Comparison of ENCODE assay signal across 17 mouse cellular contexts in the genomic region with DNA sequence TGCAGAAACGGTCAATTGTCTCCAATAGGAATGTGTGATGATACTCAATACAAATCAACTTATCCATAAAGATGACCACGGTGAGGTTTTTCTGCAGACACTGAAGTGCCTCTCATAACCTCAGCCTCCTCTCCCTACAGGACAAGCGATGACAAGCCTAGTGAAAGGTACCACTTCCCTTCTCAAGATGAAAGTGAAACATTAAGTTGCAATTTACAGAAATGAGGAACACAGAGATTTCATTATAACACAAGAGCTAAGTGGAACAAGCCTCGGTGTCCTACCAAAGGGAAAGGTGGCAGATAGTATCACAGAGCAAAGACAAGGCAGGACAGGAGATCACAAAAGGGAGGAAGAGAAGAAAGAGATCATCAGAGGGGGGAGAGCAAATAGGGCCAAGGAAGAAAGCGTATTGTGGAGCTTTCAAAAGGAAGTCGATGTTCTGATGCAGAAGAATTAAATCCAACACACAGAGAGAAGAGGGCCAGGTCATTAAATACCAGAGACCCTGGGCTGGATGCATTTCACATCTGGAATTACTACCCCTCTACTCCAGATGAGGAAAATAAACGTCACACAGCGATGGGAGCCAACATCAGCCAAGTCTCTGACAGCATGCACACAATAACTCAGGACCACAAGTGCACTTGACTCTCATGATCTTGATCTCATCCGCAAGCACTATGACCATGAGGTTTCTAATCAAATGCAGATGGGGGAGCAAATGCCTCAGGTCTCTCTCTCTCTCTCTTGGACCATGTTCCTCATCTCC.
A peak's percentile ranks its signal among the peaks of the same experiment; 100 is the strongest.
DNase-seq lines count a peak whose midpoint lies in the region; ATAC-seq and TF ChIP-seq lines count a peak whose summit lies in the region.
"Had no signal": no experiment of that assay in that cellular context is flagged by ENCODE, and none has a peak within 500 bp of the region (broad histone marks: within the 10 kb centered on the region; RNA-seq: fewer than 3 reads in every experiment).

No protein-coding gene starts in this region.

- WGBS in heart, embryonic 10.5 days: 82% methylated on average over 9 of the region's 9 CpGs
- WGBS in heart, embryonic 12.5 days: 73% methylated on average over 9 of the region's 9 CpGs

- H3K36me3 ChIP-seq in heart, embryonic 10.5 days: no peaks in the 10 kb centered on the region
- no peaks in the 10 kb centered on the region for H3K36me3 ChIP-seq in heart, embryonic 12.5 days
- H3K36me3 ChIP-seq in CH12.LX (replicated peaks in 1 of 2; ENCODE audit: control insufficient read depth in 1 of 2, insufficient read depth in 1 of 2, low read length in 1 of 2): no peaks in the 10 kb centered on the region
- H3K36me3 ChIP-seq: embryonic facial prominence, embryonic 12.5 days; forebrain, embryonic 10.5 days; hindbrain, embryonic 13.5 days; kidney, embryonic 15.5 days; liver, embryonic 13.5 days had no signal

- H3K4me3 ChIP-seq in heart, embryonic 10.5 days: no peak overlapping the region
- H3K4me3 ChIP-seq in heart, embryonic 12.5 days: no peak overlapping the region
- peak overlapping the region in 1 of 3 experiments; percentile 15 for H3K4me3 ChIP-seq in CH12.LX (replicated peaks in 1 of 3; ENCODE audit: low read depth in 2 of 3, low read length in 2 of 3, poor library complexity in 1 of 3)
- H3K4me3 ChIP-seq: embryonic facial prominence, embryonic 12.5 days; forebrain, embryonic 10.5 days; hindbrain, embryonic 13.5 days; kidney, embryonic 15.5 days; liver, embryonic 13.5 days had no signal

- DNase-seq in heart, embryonic 10.5 days (ENCODE audit: low spot score): peak; percentile 51
- peak; percentile 55 for DNase-seq in CH12.LX (ENCODE audit: extremely low read depth)
- DNase-seq in induced T-regulatory cell, adult 2 months (ENCODE audit: low read depth): peak; percentile 16
- peak; percentile 2 for DNase-seq in naive thymus-derived CD4-positive, alpha-beta T cell, adult 2 months (ENCODE audit: low read depth)
- no peak for DNase-seq in frontal cortex, postnatal 14 days (ENCODE audit: low spot score in 2 of 2)
- DNase-seq in embryo, embryonic 10.5 days (ENCODE audit: low spot score): no peak
- DNase-seq: cerebellum, adult 11 months; cerebellum, postnatal 25 days; layer of hippocampus, postnatal 36 days; liver, embryonic 13.5 days had no signal

- no peak for TF ChIP-seq POLR2A in CH12.LX (IDR thresholded peaks at IDR 0.05; ENCODE audit: low read depth, low read length)

- no peaks in the 10 kb centered on the region for H3K79me2 ChIP-seq in CH12.LX (replicated peaks; ENCODE audit: control insufficient read depth, extremely low read depth, insufficient read depth, poor library complexity, severe bottlenecking)

- peak; percentile 86 for TF ChIP-seq EP300 in CH12.LX (IDR thresholded peaks at IDR 0.05; ENCODE audit: low read length)

- no peaks in the 10 kb centered on the region for H3K9me3 ChIP-seq in heart, embryonic 10.5 days
- no peaks in the 10 kb centered on the region for H3K9me3 ChIP-seq in heart, embryonic 12.5 days (replicated peaks)
- H3K9me3 ChIP-seq in CH12.LX (replicated peaks; ENCODE audit: low read length): no peaks in the 10 kb centered on the region
- H3K9me3 ChIP-seq: embryonic facial prominence, embryonic 12.5 days; forebrain, embryonic 10.5 days; hindbrain, embryonic 13.5 days; kidney, embryonic 15.5 days; liver, embryonic 13.5 days had no signal

- no peak for TF ChIP-seq CTCF in CH12.LX (conservative IDR thresholded peaks at IDR 0.05 in 1 of 2, IDR thresholded peaks at IDR 0.05 in 1 of 2; ENCODE audit: low read depth in 2 of 2, low read length in 2 of 2)

- H3K9ac ChIP-seq in heart, embryonic 12.5 days: no peak overlapping the region
- H3K9ac ChIP-seq in CH12.LX (ENCODE audit: insufficient read depth, low read depth): peak overlapping the region; percentile 49
- H3K9ac ChIP-seq: embryonic facial prominence, embryonic 12.5 days; hindbrain, embryonic 13.5 days; kidney, embryonic 15.5 days; liver, embryonic 13.5 days had no signal

- H3K4me2 ChIP-seq in heart, embryonic 12.5 days: no peak overlapping the region
- peak overlapping the region; percentile 86 for H3K4me2 ChIP-seq in CH12.LX (ENCODE audit: insufficient read depth, low read depth, poor library complexity, severe bottlenecking)
- H3K4me2 ChIP-seq: embryonic facial prominence, embryonic 12.5 days; hindbrain, embryonic 13.5 days; kidney, embryonic 15.5 days; liver, embryonic 13.5 days had no signal

- TF ChIP-seq RAD21 in CH12.LX (IDR thresholded peaks at IDR 0.05; ENCODE audit: low read depth, low read length): no peak

- dilution Hi-C loops in CH12.LX (cut with MboI; ENCODE audit: extremely low pct_ligation_motif_present, extremely low pct_unique_long_range_greater_than_20kb, low sequenced_read_pairs): no loop called here

- no peak overlapping the region for H3K27ac ChIP-seq in heart, embryonic 10.5 days
- H3K27ac ChIP-seq in heart, embryonic 12.5 days (ENCODE audit: poor library complexity, severe bottlenecking): no peak overlapping the region
- H3K27ac ChIP-seq in CH12.LX (ENCODE audit: insufficient read depth, low read depth): peak overlapping the region; percentile 27
- H3K27ac ChIP-seq: embryonic facial prominence, embryonic 12.5 days; forebrain, embryonic 10.5 days; hindbrain, embryonic 13.5 days; kidney, embryonic 15.5 days; liver, embryonic 13.5 days had no signal

- in situ Hi-C loops in CH12.LX (cut with MboI; ENCODE audit: low pct_ligation_motif_present, low pct_unique_long_range_greater_than_20kb, low sequenced_read_pairs): no loop called here

- H3K27me3 ChIP-seq in heart, embryonic 10.5 days (ENCODE audit: insufficient read depth, poor library complexity, severe bottlenecking): no peaks in the 10 kb centered on the region; the same call in 1 of the 2 replicates
- H3K27me3 ChIP-seq in heart, embryonic 12.5 days (replicated peaks): no peaks in the 10 kb centered on the region
- H3K27me3 ChIP-seq in CH12.LX (replicated peaks): no peaks in the 10 kb centered on the region
- H3K27me3 ChIP-seq: embryonic facial prominence, embryonic 12.5 days; hindbrain, embryonic 13.5 days; kidney, embryonic 15.5 days; liver, embryonic 13.5 days had no signal

- no peaks in the 10 kb centered on the region for H3K4me1 ChIP-seq in heart, embryonic 10.5 days
- no peaks in the 10 kb centered on the region for H3K4me1 ChIP-seq in heart, embryonic 12.5 days (replicated peaks)
- peaks cover 15 to 51% of the 10 kb centered on the region in 2 experiments for H3K4me1 ChIP-seq in CH12.LX (ENCODE audit: control insufficient read depth in 1 of 2, insufficient read depth in 2 of 2)
- H3K4me1 ChIP-seq: forebrain, embryonic 10.5 days; hindbrain, embryonic 13.5 days; liver, embryonic 13.5 days had no signal

- no peak for ATAC-seq in heart, embryonic 12.5 days (ENCODE audit: insufficient number of reproducible peaks, low FRiP score)
- no peak for ATAC-seq in erythroblast, adult 5-6 weeks (replicated peaks; ENCODE audit: low FRiP score, poor library complexity, severe bottlenecking)
- ATAC-seq: intestine, embryonic 16.5 days had no signal

TF ChIP-seq in CH12.LX, 34 proteins besides CTCF, POLR2A, EP300 and RAD21 (continues in another document):
- TF ChIP-seq JUN (IDR thresholded peaks at IDR 0.05; ENCODE audit: insufficient read depth, low read depth, low read length) (no peak), ZC3H11A (IDR thresholded peaks at IDR 0.05; ENCODE audit: low read depth, low read length) (no peak), KAT2A (IDR thresholded peaks at IDR 0.05; ENCODE audit: insufficient replicate concordance, low read length) (no peak), ZKSCAN1 (IDR thresholded peaks at IDR 0.05; ENCODE audit: borderline replicate concordance, low read depth, low read length) (no peak), E2F4 (IDR thresholded peaks at IDR 0.05; ENCODE audit: insufficient replicate concordance, low read depth, low read length) (no peak), ZNF384 (IDR thresholded peaks at IDR 0.05; ENCODE audit: low read depth, low read length) (no peak), TBP (conservative IDR thresholded peaks at IDR 0.05; ENCODE audit: low read depth, low read length) (0 out of 2 replicates have a peak, but pooled peaks have one; percentile 41), JUND (conservative IDR thresholded peaks at IDR 0.05; ENCODE audit: low read depth, low read length) (peak; percentile 36; the same call in 1 of the 2 replicates), GABPA (IDR thresholded peaks at IDR 0.05; ENCODE audit: insufficient replicate concordance, low read depth, low read length) (no peak), MEF2A (IDR thresholded peaks at IDR 0.05; ENCODE audit: borderline replicate concordance, low read depth, low read length) (peak; percentile 49; the same call in 1 of the 2 replicates), TCF12 (IDR thresholded peaks at IDR 0.05; ENCODE audit: low read depth, low read length) (no peak), MYC (IDR thresholded peaks at IDR 0.05; ENCODE audit: low read depth, low read length) (no peak), MXI1 (IDR thresholded peaks at IDR 0.05; ENCODE audit: low read depth, low read length) (no peak), MAX (IDR thresholded peaks at IDR 0.05; ENCODE audit: low read length) (peak; percentile 19; the same call in 1 of the 2 replicates), NRF1 (IDR thresholded peaks at IDR 0.05; ENCODE audit: low read depth, low read length) (no peak), POLR2AphosphoS2 (IDR thresholded peaks at IDR 0.05; ENCODE audit: low read depth, low read length) (no peak), USF2 (conservative IDR thresholded peaks at IDR 0.05; ENCODE audit: low read depth, low read length) (no peak), MAZ (IDR thresholded peaks at IDR 0.05; ENCODE audit: low read depth, low read length) (no peak), ETS1 (conservative IDR thresholded peaks at IDR 0.05; ENCODE audit: low read depth, low read length) (peak; percentile 55; the same call in 1 of the 2 replicates), SIN3A (IDR thresholded peaks at IDR 0.05; ENCODE audit: low read length) (0 out of 2 replicates have a peak, but pooled peaks have one; percentile 52), MAFK (IDR thresholded peaks at IDR 0.05; ENCODE audit: insufficient replicate concordance, low read length) (no peak), PAX5 (IDR thresholded peaks at IDR 0.05; ENCODE audit: low read length) (no peak), BHLHE40 (IDR thresholded peaks at IDR 0.05; ENCODE audit: low read depth, low read length) (no peak), HCFC1 (IDR thresholded peaks at IDR 0.05; ENCODE audit: low read depth, low read length) (no peak), ELF1 (IDR thresholded peaks at IDR 0.05; ENCODE audit: low read depth, low read length) (no peak), CHD1 (IDR thresholded peaks at IDR 0.05; ENCODE audit: low read depth, low read length) (0 out of 2 replicates have a peak, but pooled peaks have one; percentile 53), SMC3 (IDR thresholded peaks at IDR 0.05; ENCODE audit: low read depth, low read length) (no peak), CHD2 (IDR thresholded peaks at IDR 0.05; ENCODE audit: low read length) (0 out of 2 replicates have a peak, but pooled peaks have one; percentile 14), ZMIZ1 (IDR thresholded peaks at IDR 0.05; ENCODE audit: low read depth, low read length) (no peak)

Comparison
In these comparisons a context has a peak if more than half of its experiments do, and no peak if none do; other contexts are left out.
1. DNase-seq: peak in heart, embryonic 10.5 days (single experiment), CH12.LX (single experiment), induced T-regulatory cell, adult 2 months (single experiment) and naive thymus-derived CD4-positive, alpha-beta T cell, adult 2 months (single experiment); none in frontal cortex, postnatal 14 days (0 of 2) and embryo, embryonic 10.5 days (single experiment).